Mouse (Mus musculus) liver, embryonic 11.5 days (tissue): ENCODE results near the gene Smtnl1. TPM values are rescaled to one million over a fixed set of nuclear protein-coding genes. Genes with fewer than 3 reads are reported as not detected.
A peak's percentile ranks its signal among the peaks of the same experiment; 100 is the strongest.

ENCODE experiments used
- ATAC-seq: fragments of 200-750 bp; cut with Nextera tagmentation; replicated peaks from 2 replicates; pipeline ENCODE4 v1.8.0; 2017; ENCODE audit warnings: moderate number of reproducible peaks, mild to moderate bottlenecking, moderate TSS enrichment, moderate library complexity; ENCODE audit not compliant: low FRiP score
- DNase-seq: peaks from one replicate; pipeline ENCODE4 v3.0.0-alpha.2; 2017; ENCODE audit warnings: low spot score
- H3K27ac ChIP-seq: fragments of 300-500 bp; sonication (generic); 2 replicates; pipeline ENCODE4 v1.5.1; 2014; ENCODE audit warnings: mild to moderate bottlenecking, low read depth, low read length, control low read depth
- H3K27me3 ChIP-seq: fragments of 300-500 bp; sonication (generic); replicated peaks from 2 replicates; pipeline ENCODE4 v1.6.1; 2014; ENCODE audit warnings: low read length, mixed read lengths; ENCODE audit not compliant: control insufficient read depth, insufficient read depth
- H3K36me3 ChIP-seq: fragments of 300-500 bp; sonication (generic); 2 replicates; pipeline ENCODE4 v1.6.1; 2014; ENCODE audit warnings: mild to moderate bottlenecking, low read length, moderate library complexity, mixed read lengths; ENCODE audit not compliant: control insufficient read depth, insufficient read depth
- H3K4me1 ChIP-seq: fragments of 300-500 bp; sonication (generic); replicated peaks from 2 replicates; pipeline ENCODE4 v1.6.1; 2014; ENCODE audit warnings: low read length, mixed read lengths; ENCODE audit not compliant: control insufficient read depth, insufficient read depth
- H3K4me2 ChIP-seq: fragments of 300-500 bp; sonication (generic); 2 replicates; pipeline ENCODE4 v1.6.1; 2014; ENCODE audit warnings: mild to moderate bottlenecking, control low read depth, moderate library complexity
- H3K4me3 ChIP-seq: fragments of 300-500 bp; sonication (generic); 2 replicates; pipeline ENCODE4 v1.5.1; 2014; ENCODE audit warnings: low read depth, low read length, control low read depth
- H3K9ac ChIP-seq: fragments of 300-500 bp; sonication (generic); 2 replicates; pipeline ENCODE4 v1.6.1; 2014; ENCODE audit warnings: low read depth, low read length, control low read depth
- H3K9me3 ChIP-seq: fragments of 300-500 bp; sonication (generic); 2 replicates; pipeline ENCODE4 v1.6.1; 2016; ENCODE audit warnings: low read length, inconsistent platforms, mixed read lengths; ENCODE audit not compliant: control insufficient read depth
- WGBS: fragments of 180-500 bp; shearing (Covaris S2); extraction: QIAGEN DNeasy Blood & Tissue Kit; methylation state at CpG from one replicate; pipeline ENCODE4 v1.1.7; 2014; 5-methylcytosine and 5-hydroxymethylcytosine counted together
- polyA plus RNA-seq: library from polyadenylated mRNA; unstranded; fragments of >200 nt; fragmentation: Nextera tagmentation; extraction: Ambion mirVana; gene quantifications from 2 replicates; pipeline ENCODE4 v1.2.1, GENCODE M21; 2014

Gene Smtnl1
- polyA plus RNA-seq, 1 experiment from 2014 or later = 0.25 TPM

DNA sequence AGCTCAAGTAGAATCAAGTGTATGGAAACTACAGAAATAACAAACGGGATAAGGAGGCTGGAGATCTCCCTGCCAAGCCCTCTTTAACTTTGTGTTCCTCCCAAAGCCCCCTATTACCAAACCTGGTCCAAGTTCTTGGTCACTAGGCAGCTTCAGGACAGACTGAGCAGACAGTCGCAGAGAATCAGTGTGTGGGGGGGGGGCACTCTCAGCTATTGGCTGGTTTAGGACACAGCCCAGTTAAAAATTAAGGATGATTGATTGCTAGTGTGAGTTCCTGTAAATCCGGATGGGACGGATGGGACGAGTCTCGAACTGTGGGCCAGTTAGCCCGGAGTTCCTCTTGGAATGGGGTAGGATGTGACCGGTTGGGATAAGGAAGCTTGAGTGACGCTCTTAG lies 47.2 kb downstream of the Smtnl1 start, which contains the start of gene Serping1:
Serping1 (minus strand) TSS at position 204 of the 400 bp plus-strand sequence.
- Histone ChIP-seq H3K9me3 (no peaks in the 10 kb centered on the region), H3K4me3 (peak within 1 kb of the TSS; percentile 31), H3K36me3 (no peaks in the 10 kb centered on the region), H3K4me2 (peak within 1 kb of the TSS; percentile 47), H3K27ac (0 out of 2 replicates have a peak within 1 kb of the TSS, but pooled peaks have one; percentile 35), H3K9ac (0 out of 2 replicates have a peak within 1 kb of the TSS, but pooled peaks have one; percentile 4), H3K27me3 (peaks cover 2% of the 10 kb centered on the region), H3K4me1 (peaks cover 6% of the 10 kb centered on the region; the same call in 1 of the 2 replicates)
- no peak for DNase-seq
- WGBS = 60% methylated on average over 9 of the region's 9 CpGs
- peak; percentile 55 for ATAC-seq

DNA sequence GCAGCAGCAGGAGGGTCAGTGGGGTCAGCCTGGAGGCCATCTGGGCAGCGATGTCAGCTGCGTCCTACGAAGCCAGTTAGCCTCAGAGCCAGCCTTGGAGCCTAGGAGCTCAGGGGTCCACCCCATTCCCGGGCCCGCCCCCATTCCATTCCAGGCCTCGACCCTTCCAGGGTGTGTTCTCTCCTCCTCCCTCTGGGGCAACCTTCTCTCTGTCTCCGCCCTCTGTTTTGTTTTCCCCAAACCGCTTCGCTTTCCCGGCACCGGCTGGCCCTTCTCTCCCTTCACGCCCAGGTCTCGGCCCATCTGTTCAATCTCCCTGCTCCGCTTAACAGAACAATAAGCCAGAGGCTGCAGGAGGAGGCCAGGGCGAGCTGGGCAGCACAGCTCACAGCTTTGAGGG lies 47.7 kb downstream of the Smtnl1 start:
- ATAC-seq (peak; percentile 79), DNase-seq (peak; percentile 56)
- 0 out of 2 replicates have a peak overlapping the region, but pooled peaks have one; percentile 35 for H3K27ac ChIP-seq
- H3K9ac ChIP-seq = 0 out of 2 replicates have a peak overlapping the region, but pooled peaks have one; percentile 4
- no peaks in the 10 kb centered on the region for H3K36me3 ChIP-seq
- 11% methylated on average over 15 of the region's 15 CpGs for WGBS
- H3K4me2 ChIP-seq = peak overlapping the region; percentile 47
- peaks cover 6% of the 10 kb centered on the region; the same call in 1 of the 2 replicates for H3K4me1 ChIP-seq
- no peaks in the 10 kb centered on the region for H3K9me3 ChIP-seq
- peaks cover 2% of the 10 kb centered on the region for H3K27me3 ChIP-seq
- peak overlapping the region; percentile 31 for H3K4me3 ChIP-seq

DNA sequence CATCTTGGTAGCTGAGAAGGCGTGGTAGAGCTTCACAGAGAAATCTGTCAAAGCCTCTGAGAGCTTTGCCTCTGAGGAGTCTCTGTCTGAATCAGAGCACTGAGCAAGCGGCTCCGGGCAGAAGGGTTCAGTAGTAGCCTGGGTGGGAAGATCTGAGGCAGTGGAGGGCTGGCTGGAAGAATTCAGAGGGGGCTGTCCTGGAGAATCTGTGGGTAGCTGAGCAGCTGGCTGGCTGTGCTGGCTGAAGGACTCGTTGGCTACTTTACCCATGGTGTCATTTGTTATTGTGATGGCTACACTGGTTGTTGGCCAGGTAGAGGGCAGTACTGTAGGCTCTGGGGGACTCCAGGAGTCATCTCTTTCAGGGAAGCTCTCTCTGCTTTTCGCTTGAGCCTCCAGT lies 49.3 kb downstream of the Smtnl1 start:
- Histone ChIP-seq H3K36me3 (no peaks in the 10 kb centered on the region), H3K9ac (no peak overlapping the region), H3K9me3 (no peaks in the 10 kb centered on the region), H3K4me3 (no peak overlapping the region), H3K27me3 (peaks cover 2% of the 10 kb centered on the region), H3K4me2 (no peak overlapping the region), H3K27ac (no peak overlapping the region), H3K4me1 (peaks cover 6% of the 10 kb centered on the region; the same call in 1 of the 2 replicates)
- WGBS = 75% methylated on average over 5 of the region's 5 CpGs
- DNase-seq (no peak), ATAC-seq (no peak)

- H3K4me2 ChIP-seq = no peak overlapping the region
- 74% methylated on average over 4 of the region's 4 CpGs for WGBS
These were observed 50.0 kb downstream of the Smtnl1 start for GRCm38 (mm10) chr2:84772454-84772853.

GRCm38 (mm10) chr2:84770501-84770900 lies 52.0 kb downstream of the Smtnl1 start:
- Histone ChIP-seq H3K4me1 (peaks cover 6% of the 10 kb centered on the region; the same call in 1 of the 2 replicates), H3K9me3 (no peaks in the 10 kb centered on the region), H3K4me2 (no peak overlapping the region), H3K4me3 (no peak overlapping the region), H3K36me3 (no peaks in the 10 kb centered on the region), H3K27ac (no peak overlapping the region), H3K9ac (no peak overlapping the region), H3K27me3 (peaks cover 2% of the 10 kb centered on the region; the same call in 1 of the 2 replicates)
- 67% methylated on average over 6 of the region's 6 CpGs for WGBS
- ATAC-seq (no peak), DNase-seq (no peak)

More at GRCm38 (mm10) chr2:84772454-84772853, 50.0 kb downstream of the Smtnl1 start:
- H3K4me3 ChIP-seq = no peak overlapping the region
- no peak overlapping the region for H3K27ac ChIP-seq
- peaks cover 2% of the 10 kb centered on the region; the same call in 1 of the 2 replicates for H3K27me3 ChIP-seq
- no peak for ATAC-seq
- no peaks in the 10 kb centered on the region for H3K9me3 ChIP-seq
- peaks cover 6% of the 10 kb centered on the region; the same call in 1 of the 2 replicates for H3K4me1 ChIP-seq
- H3K36me3 ChIP-seq = no peaks in the 10 kb centered on the region
- H3K9ac ChIP-seq = no peak overlapping the region
- DNase-seq = no peak

GRCm38 (mm10) chr2:84762818-84763217 lies 59.6 kb downstream of the Smtnl1 start:
- Histone ChIP-seq H3K36me3 (no peaks in the 10 kb centered on the region), H3K4me2 (no peak overlapping the region), H3K27me3 (no peaks in the 10 kb centered on the region), H3K27ac (no peak overlapping the region), H3K4me1 (no peaks in the 10 kb centered on the region), H3K9me3 (no peaks in the 10 kb centered on the region), H3K4me3 (no peak overlapping the region), H3K9ac (no peak overlapping the region)
- WGBS = 41% methylated on average over 1 of the region's 1 CpGs
- DNase-seq (no peak), ATAC-seq (no peak)

DNA sequence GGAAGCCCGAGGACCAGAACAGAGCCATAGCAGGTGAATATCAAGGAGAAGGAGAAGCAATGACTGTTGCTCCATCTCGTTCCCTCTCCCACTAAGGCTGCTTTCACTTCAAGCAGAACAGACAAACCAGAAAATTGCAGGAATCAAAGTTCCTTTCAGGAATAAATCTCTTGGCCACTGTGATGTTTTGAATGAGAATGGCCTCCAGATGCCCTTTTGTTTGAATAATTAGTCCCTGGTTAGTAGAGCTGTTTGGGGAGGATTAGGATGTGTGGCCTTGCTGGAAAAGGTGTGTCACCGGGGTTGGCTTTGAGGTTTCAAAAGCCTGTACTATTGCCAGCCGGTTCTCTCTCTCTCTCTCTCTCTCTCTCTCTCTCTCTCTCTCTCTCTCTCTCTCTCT lies 60.2 kb downstream of the Smtnl1 start:
- no peak overlapping the region for H3K4me2 ChIP-seq
- H3K36me3 ChIP-seq = no peaks in the 10 kb centered on the region
- H3K9ac ChIP-seq = no peak overlapping the region
- H3K9me3 ChIP-seq = no peaks in the 10 kb centered on the region
- 54% methylated on average over 4 of the region's 4 CpGs for WGBS
- no peak overlapping the region for H3K4me3 ChIP-seq
- no peak overlapping the region for H3K27ac ChIP-seq
- DNase-seq (no peak), ATAC-seq (no peak)
- no peaks in the 10 kb centered on the region for H3K4me1 ChIP-seq
- no peaks in the 10 kb centered on the region; the same call in 1 of the 2 replicates for H3K27me3 ChIP-seq

DNA sequence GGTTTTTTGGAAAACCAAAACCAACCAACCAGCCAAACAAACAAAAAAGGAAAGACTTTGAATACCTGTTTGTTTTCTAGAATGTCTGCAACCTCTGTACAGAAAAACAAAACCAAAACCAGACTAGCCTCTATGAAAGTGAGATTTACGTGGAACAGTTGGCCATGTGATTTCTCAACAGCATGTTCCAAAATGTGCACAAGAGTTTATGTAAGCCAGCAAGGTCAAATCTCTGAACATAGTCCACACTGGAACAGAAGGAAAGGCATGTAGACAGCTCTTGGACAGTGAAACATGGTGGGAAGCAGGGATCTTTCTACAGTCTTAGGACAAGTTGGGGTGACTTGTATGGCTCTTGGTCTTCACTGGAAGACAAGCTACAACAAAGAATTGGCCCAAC lies 60.6 kb downstream of the Smtnl1 start:
- Histone ChIP-seq H3K4me2 (no peak overlapping the region), H3K9ac (no peak overlapping the region), H3K27me3 (no peaks in the 10 kb centered on the region; the same call in 1 of the 2 replicates), H3K9me3 (no peaks in the 10 kb centered on the region), H3K4me1 (no peaks in the 10 kb centered on the region), H3K36me3 (no peaks in the 10 kb centered on the region), H3K4me3 (no peak overlapping the region), H3K27ac (no peak overlapping the region)
- ATAC-seq (no peak), DNase-seq (no peak)
- 88% methylated on average over 1 of the region's 1 CpGs for WGBS

GRCm38 (mm10) chr2:84761309-84761708 lies 61.1 kb downstream of the Smtnl1 start:
- no peak for ATAC-seq
- no peaks in the 10 kb centered on the region for H3K9me3 ChIP-seq

More at GRCm38 (mm10) chr2:84761309-84761708, 61.1 kb downstream of the Smtnl1 start:
- Histone ChIP-seq H3K27ac (no peak overlapping the region), H3K4me2 (no peak overlapping the region), H3K4me3 (no peak overlapping the region), H3K9ac (no peak overlapping the region), H3K36me3 (no peaks in the 10 kb centered on the region), H3K4me1 (no peaks in the 10 kb centered on the region), H3K27me3 (no peaks in the 10 kb centered on the region; the same call in 1 of the 2 replicates)
- no peak for DNase-seq
- 71% methylated on average over 3 of the region's 3 CpGs for WGBS
